Mouse (Mus musculus): Measurements from ENCODE around the gene Dlx2.

Dlx2 gene

GRCm38 (mm10) chr2:71499276-71500230 lies 47.0 kb downstream of the Dlx2 start:
- DNase-seq = no peak

GRCm38 (mm10) chr2:71497175-71497574 lies 49.4 kb downstream of the Dlx2 start:
- DNase-seq = no peak

- DNase-seq = no peak
Observed at GRCm38 (mm10) chr2:71494971-71495370, 51.6 kb downstream of the Dlx2 start.

GRCm38 (mm10) chr2:71494503-71494902 lies 52.1 kb downstream of the Dlx2 start:
- DNase-seq = no peak
